Mouse (Mus musculus): ENCODE data around the gene Enpp3. TPM values are rescaled to one million over a fixed set of nuclear protein-coding genes. Genes with fewer than 3 reads are reported as not detected.

Gene Enpp3
- polyA plus RNA-seq, 1 experiment from 2014 or later, result 3.4 TPM

DNA sequence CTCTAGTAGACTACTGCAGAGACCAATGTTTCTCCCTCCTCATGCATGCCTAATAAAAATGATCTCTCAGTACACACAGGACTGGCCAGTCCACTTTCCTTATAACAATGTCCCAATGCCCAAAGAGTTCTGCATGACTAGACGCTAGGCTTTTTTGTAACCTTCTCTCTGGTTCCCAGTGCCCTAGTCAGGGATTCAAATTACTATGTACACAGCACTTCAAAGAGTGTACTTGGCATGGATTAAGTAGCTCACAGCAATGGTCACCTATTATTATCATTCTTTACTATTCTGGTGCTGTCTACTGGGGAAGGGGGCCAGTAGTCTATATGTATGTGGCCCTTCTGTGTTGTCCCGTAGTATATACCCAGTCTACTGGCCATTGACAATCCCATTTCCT is 40.8 kb downstream of the Enpp3 start:
- Histone ChIP-seq H3K9me3 (ENCODE audit: control insufficient read depth, low read length) (no peaks in the 10 kb centered on the region), H3K27ac (replicated peaks) (no peak overlapping the region), H3K36me3 (ENCODE audit: control insufficient read depth, insufficient read depth, low read length) (no peaks in the 10 kb centered on the region), H3K9ac (ENCODE audit: low read length) (no peak overlapping the region), H3K4me3 (ENCODE audit: low read depth, low read length) (no peak overlapping the region), H3K4me2 (replicated peaks; ENCODE audit: low read depth) (no peak overlapping the region), H3K27me3 (ENCODE audit: control insufficient read depth, insufficient read depth, low read length) (no peaks in the 10 kb centered on the region), H3K4me1 (replicated peaks; ENCODE audit: control insufficient read depth, insufficient read depth) (no peaks in the 10 kb centered on the region)
- ATAC-seq (ENCODE audit: low FRiP score, low TSS enrichment) (no peak), DNase-seq (ENCODE audit: low spot score) (no peak)
- 85% methylated on average over 2 of the region's 2 CpGs for WGBS
- TF ChIP-seq EP300 (optimal IDR thresholded peaks at IDR 0.05) (no peak), CTCF (IDR thresholded peaks at IDR 0.05; ENCODE audit: low read depth) (no peak)

GRCm38 (mm10) chr10:24797246-24797645 is 45.4 kb downstream of the Enpp3 start:
- peak; percentile 86 for TF ChIP-seq CTCF (IDR thresholded peaks at IDR 0.05; ENCODE audit: low read depth)
- TF ChIP-seq EP300 (optimal IDR thresholded peaks at IDR 0.05), result no peak
- Histone ChIP-seq H3K27ac (replicated peaks) (no peak overlapping the region), H3K9me3 (ENCODE audit: control insufficient read depth, low read length) (no peaks in the 10 kb centered on the region), H3K9ac (ENCODE audit: low read length) (no peak overlapping the region), H3K4me3 (ENCODE audit: low read depth, low read length) (no peak overlapping the region), H3K4me2 (replicated peaks; ENCODE audit: low read depth) (0 out of 2 replicates have a peak overlapping the region, but pooled peaks have one; percentile 11), H3K27me3 (ENCODE audit: control insufficient read depth, insufficient read depth, low read length) (no peaks in the 10 kb centered on the region), H3K36me3 (ENCODE audit: control insufficient read depth, insufficient read depth, low read length) (no peaks in the 10 kb centered on the region), H3K4me1 (replicated peaks; ENCODE audit: control insufficient read depth, insufficient read depth) (no peaks in the 10 kb centered on the region)
- ATAC-seq (ENCODE audit: low FRiP score, low TSS enrichment) (no peak), DNase-seq (ENCODE audit: low spot score) (peak; percentile 58)
- 46% methylated on average over 5 of the region's 5 CpGs for WGBS

GRCm38 (mm10) chr10:24792756-24793155 is 49.9 kb downstream of the Enpp3 start:
- H3K9ac ChIP-seq (ENCODE audit: low read length), result no peak overlapping the region
- ATAC-seq (ENCODE audit: low FRiP score, low TSS enrichment) (no peak), DNase-seq (ENCODE audit: low spot score) (no peak)
- H3K27ac ChIP-seq (replicated peaks), result no peak overlapping the region
- no peaks in the 10 kb centered on the region for H3K9me3 ChIP-seq (ENCODE audit: control insufficient read depth, low read length)
- no peaks in the 10 kb centered on the region for H3K27me3 ChIP-seq (ENCODE audit: control insufficient read depth, insufficient read depth, low read length)
- no peak for TF ChIP-seq EP300 (optimal IDR thresholded peaks at IDR 0.05)
- no peak for TF ChIP-seq CTCF (IDR thresholded peaks at IDR 0.05; ENCODE audit: low read depth)
- no peaks in the 10 kb centered on the region for H3K36me3 ChIP-seq (ENCODE audit: control insufficient read depth, insufficient read depth, low read length)
- no peaks in the 10 kb centered on the region for H3K4me1 ChIP-seq (replicated peaks; ENCODE audit: control insufficient read depth, insufficient read depth)
- H3K4me2 ChIP-seq (replicated peaks; ENCODE audit: low read depth), result no peak overlapping the region
- H3K4me3 ChIP-seq (ENCODE audit: low read depth, low read length), result no peak overlapping the region
- 90% methylated on average over 7 of the region's 7 CpGs for WGBS

- Histone ChIP-seq H3K36me3 (ENCODE audit: control insufficient read depth, insufficient read depth, low read length) (no peaks in the 10 kb centered on the region), H3K4me3 (ENCODE audit: low read depth, low read length) (no peak overlapping the region), H3K27me3 (ENCODE audit: control insufficient read depth, insufficient read depth, low read length) (no peaks in the 10 kb centered on the region), H3K4me2 (replicated peaks; ENCODE audit: low read depth) (no peak overlapping the region), H3K27ac (replicated peaks) (no peak overlapping the region), H3K9me3 (ENCODE audit: control insufficient read depth, low read length) (no peaks in the 10 kb centered on the region), H3K9ac (ENCODE audit: low read length) (no peak overlapping the region), H3K4me1 (replicated peaks; ENCODE audit: control insufficient read depth, insufficient read depth) (no peaks in the 10 kb centered on the region)
- DNase-seq (ENCODE audit: low spot score) (peak; percentile 75), ATAC-seq (ENCODE audit: low FRiP score, low TSS enrichment) (peak; percentile 76; the same call in 1 of the 2 replicates)
- no peak for TF ChIP-seq EP300 (optimal IDR thresholded peaks at IDR 0.05)
- TF ChIP-seq CTCF (IDR thresholded peaks at IDR 0.05; ENCODE audit: low read depth), result peak; percentile 80
- WGBS, result 76% methylated on average over 11 of the region's 11 CpGs
Observed at GRCm38 (mm10) chr10:24789747-24790545, 52.7 kb downstream of the Enpp3 start.

DNA sequence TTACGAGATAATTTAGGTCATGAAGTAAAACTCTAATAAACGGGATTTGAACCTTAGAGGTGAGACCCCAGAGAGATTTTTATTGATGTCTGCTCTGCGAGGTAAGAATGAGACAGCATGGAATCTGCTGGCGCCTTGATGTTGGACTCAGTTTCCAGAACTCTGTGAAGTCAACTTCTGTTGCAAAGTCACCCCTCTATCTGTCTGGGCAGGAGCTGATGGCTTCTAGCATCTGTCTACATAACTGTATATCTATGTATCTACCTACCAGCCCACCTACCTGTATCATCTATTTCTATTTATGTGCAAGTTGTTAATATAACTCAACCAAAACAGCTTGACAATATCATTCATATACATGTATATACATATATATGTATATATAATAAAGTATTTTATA is 57.3 kb downstream of the Enpp3 start:
- Histone ChIP-seq H3K27ac (replicated peaks) (no peak overlapping the region), H3K9me3 (ENCODE audit: control insufficient read depth, low read length) (no peaks in the 10 kb centered on the region), H3K4me3 (ENCODE audit: low read depth, low read length) (no peak overlapping the region), H3K4me1 (replicated peaks; ENCODE audit: control insufficient read depth, insufficient read depth) (no peaks in the 10 kb centered on the region), H3K9ac (ENCODE audit: low read length) (no peak overlapping the region), H3K27me3 (ENCODE audit: control insufficient read depth, insufficient read depth, low read length) (no peaks in the 10 kb centered on the region), H3K4me2 (replicated peaks; ENCODE audit: low read depth) (no peak overlapping the region), H3K36me3 (ENCODE audit: control insufficient read depth, insufficient read depth, low read length) (no peaks in the 10 kb centered on the region)
- 89% methylated on average over 4 of the region's 4 CpGs for WGBS
- DNase-seq (ENCODE audit: low spot score), result no peak
- TF ChIP-seq CTCF (IDR thresholded peaks at IDR 0.05; ENCODE audit: low read depth) (no peak), EP300 (optimal IDR thresholded peaks at IDR 0.05) (no peak)
- no peak for ATAC-seq (ENCODE audit: low FRiP score, low TSS enrichment)

GRCm38 (mm10) chr10:24784624-24785276 is 57.9 kb downstream of the Enpp3 start:
- Histone ChIP-seq H3K9me3 (ENCODE audit: control insufficient read depth, low read length) (no peaks in the 10 kb centered on the region), H3K27ac (replicated peaks) (no peak overlapping the region), H3K4me1 (replicated peaks; ENCODE audit: control insufficient read depth, insufficient read depth) (no peaks in the 10 kb centered on the region), H3K9ac (ENCODE audit: low read length) (no peak overlapping the region), H3K4me3 (ENCODE audit: low read depth, low read length) (no peak overlapping the region), H3K27me3 (ENCODE audit: control insufficient read depth, insufficient read depth, low read length) (no peaks in the 10 kb centered on the region), H3K4me2 (replicated peaks; ENCODE audit: low read depth) (no peak overlapping the region), H3K36me3 (ENCODE audit: control insufficient read depth, insufficient read depth, low read length) (no peaks in the 10 kb centered on the region)
- WGBS, result 98% methylated on average over 9 of the region's 9 CpGs
- TF ChIP-seq CTCF (IDR thresholded peaks at IDR 0.05; ENCODE audit: low read depth) (no peak), EP300 (optimal IDR thresholded peaks at IDR 0.05) (no peak)
- DNase-seq (ENCODE audit: low spot score), result no peak
- no peak for ATAC-seq (ENCODE audit: low FRiP score, low TSS enrichment)
